Mouse (Mus musculus) WW6 (cell line): Measurements from ENCODE around the gene Sfxn3.

Experiments used
- DNase-seq: peaks from one replicate; pipeline ENCODE4 v3.0.0-alpha.2; 2013; ENCODE audit warnings: low read depth, low spot score

Gene Sfxn3

DNA sequence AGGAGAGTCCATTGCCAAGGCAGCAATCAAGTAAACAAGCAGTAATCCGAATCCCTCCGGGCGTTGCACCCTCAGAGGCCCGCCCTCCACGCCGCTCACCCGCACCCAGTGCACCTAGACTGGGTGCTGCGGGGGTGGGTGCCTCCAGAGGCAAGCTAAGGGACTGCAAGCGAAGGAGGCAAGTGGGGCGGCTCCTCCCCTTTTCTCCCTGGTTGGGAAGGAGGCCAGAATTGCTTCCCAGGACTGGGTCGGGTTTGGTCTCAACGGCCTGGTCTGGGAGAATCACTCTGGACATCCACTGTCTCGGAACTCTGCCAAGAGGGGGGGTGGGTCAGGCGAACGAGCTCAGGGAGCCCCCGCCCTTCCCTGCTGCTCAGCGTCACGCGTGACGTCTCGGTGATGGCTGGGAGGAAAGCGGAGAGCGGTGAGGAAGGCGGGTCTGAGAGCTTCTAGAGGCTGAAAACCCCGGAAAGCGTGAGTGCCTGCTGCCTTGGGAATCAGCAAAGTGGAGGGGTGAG is at the start of gene Sfxn3:
Gene Sfxn3 (plus strand): TSS at position 87 of the 518 bp plus-strand sequence.
- DNase-seq: no peak

DNA sequence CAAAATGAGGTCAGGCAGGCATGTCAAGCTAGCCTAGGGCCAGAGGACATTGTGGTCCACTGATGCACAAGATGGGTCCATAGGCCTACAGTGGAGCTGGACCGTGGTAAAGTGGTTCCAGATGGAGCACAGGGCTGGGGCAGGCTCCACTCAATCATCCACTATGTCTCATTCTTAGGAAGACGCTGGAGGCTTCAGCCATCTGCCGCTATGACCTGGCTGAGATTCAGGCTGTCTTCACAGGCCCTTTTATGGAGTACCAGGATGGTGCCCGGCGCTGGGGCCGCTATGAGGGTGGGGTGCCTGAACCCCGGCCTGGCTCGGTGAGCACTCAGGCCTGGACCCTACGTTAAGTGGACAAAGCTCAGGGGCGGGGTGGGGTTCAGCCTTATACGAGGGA is 49.5 kb upstream of the Sfxn3 start:
- DNase-seq: no peak

DNA sequence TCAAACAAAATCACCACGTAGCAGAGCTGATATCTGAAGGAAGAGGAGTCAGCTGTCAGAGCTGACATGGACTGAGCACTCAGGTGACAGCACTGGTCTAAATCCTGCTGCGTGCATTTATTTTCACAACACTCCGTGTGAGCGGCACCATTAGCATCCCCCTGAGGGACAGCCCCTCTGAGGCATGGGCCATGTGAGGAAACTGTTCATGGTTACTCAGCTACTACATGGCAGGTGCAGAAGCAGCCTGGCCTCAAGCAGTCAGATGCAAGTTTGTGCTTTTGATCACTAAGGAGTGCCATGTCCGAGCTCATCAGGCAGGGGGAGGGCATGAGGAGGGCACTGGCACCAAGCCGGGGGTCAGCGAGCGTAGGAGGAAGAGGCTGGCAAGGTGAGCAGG is 47.7 kb upstream of the Sfxn3 start:
- no peak for DNase-seq

DNA sequence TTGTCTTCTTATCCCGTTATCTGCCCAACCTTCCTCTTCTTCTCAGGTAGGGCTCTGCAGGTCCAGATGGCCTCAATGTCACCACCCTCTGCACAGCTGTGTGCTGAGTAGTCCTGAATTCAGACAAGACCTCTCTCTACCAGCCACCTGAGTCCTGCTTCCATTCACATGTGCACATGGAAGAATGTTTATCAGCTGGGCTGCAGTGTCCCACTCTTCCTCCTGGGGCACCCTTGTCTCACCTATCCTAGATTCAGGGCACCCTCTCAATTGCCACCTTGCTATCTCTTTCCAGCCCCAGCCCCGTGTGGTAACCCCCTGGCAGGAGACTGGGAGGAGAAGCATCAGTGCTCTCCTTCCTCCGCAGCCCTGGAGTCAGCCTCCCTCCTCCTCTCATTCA is 45.0 kb upstream of the Sfxn3 start:
- no peak for DNase-seq

DNA sequence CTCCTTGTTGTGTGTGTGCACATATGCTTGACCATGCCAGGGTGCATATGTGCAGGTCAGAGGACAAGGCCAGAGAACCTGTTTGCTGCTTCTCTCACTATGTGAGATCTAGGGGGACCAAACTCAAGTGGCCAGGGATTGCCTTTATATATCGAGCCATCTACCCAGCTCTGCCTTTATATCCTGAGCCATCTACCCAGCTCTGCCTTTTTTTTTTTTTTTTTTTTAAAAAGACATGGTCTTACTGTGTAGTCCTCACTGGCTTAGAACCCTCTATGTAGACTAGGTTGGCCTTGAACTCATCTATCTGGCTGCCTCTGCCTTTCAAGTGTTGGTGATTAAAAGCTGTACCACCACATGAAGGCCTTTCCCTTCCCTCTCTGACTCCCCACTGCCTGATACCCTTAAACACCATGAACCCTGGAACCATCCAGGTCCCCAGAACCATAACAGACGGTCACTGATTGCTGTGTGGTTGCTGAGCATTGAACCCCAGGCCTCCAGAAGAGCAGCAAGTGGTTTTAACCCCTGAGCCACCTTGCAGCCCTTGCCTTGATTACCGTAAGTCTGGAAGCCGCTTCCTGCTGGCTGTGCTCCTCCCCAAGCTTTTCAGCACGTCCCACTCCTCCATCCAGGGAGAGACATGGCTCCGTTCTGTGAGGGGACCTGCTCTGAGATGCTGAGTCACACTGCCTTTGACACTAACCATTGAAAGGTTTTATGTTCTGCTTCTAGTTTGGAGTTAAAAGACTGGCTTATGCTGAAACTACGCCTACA is 43.4 kb upstream of the Sfxn3 start:
- DNase-seq: no peak

DNA sequence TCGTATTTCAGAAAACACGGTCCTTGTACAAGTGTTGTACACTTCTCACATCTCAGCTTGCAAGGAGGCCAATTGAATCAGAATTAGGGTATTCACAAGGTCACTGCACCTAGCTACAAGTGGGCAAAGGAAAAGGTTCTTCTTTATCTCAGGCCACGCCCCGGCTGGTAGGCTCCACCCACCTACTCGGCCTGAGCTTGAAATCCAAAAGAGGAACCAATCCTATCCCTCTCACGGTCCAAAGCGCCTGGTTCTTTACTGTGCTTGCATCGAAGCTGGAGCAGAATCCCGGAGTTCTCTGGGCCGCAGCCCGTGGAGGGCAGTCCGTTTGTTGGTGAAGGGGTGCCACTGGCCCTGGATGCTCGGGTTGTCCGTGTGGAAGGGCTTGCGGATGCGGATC is 41.9 kb upstream of the Sfxn3 start, which contains the start of gene Twnk:
Gene Twnk (plus strand): TSS at position 220 of the 400 bp plus-strand sequence.
- no peak for DNase-seq

DNA sequence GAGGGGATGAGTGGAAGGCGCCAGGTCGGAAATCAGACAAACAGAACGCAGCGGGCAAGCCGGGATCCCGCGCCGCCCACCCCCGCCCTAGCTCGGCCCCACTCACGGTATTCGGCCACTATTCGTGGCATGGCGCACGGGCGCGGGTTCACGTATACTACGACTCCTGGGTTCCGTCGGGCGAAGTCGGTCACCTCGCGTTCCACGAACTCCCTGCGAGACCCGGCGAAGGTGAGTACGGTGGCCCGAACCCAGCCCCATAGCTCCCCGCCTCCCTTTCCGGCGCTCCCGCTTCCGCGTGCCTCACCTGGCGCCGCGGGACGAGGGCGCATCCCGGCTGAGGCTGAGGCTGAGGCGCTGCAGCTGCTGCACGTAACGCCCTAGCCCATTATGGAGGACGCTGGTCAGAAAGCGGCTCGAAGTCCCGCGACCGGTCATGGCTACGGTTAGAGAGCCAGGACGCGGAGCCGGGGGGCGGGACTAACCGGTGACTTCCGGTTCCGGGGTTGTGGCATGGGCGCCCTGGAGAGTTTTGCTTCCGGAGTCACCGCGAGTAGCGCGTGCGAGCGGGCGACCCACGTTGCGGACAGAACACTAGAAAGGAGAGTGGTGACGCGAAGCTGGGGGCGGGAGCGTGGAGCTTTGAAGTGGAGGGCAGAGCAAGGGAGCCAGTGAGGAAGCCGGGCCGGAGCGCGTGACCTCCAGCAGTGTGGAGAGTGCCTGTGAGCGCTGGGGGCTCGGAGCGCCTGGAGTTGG is 41.2 kb upstream of the Sfxn3 start, which contains the start of gene Mrpl43:
Gene Mrpl43 (minus strand): TSS at position 486 of the 756 bp plus-strand sequence.
- DNase-seq: peak; percentile 80

DNA sequence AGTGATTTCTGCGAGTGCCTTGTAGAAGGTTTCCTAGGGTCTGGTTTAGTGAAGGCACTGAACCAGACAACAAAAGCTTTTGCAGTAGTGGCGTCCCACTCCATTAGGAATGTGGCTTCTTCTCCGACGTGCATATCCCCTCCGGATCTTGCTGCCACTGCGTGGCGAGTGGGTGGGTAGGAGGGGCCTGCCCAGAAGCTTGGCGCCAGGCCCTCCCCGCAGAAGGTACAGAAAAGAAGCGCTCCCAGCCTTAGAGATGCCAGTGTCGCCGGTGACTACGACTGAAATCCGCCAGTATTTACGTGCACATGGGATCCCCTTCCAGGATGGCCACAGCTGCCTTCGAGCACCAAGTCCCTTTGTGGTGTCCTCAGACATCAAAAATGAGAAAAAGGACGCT is 40.3 kb upstream of the Sfxn3 start:
- no peak for DNase-seq

DNA sequence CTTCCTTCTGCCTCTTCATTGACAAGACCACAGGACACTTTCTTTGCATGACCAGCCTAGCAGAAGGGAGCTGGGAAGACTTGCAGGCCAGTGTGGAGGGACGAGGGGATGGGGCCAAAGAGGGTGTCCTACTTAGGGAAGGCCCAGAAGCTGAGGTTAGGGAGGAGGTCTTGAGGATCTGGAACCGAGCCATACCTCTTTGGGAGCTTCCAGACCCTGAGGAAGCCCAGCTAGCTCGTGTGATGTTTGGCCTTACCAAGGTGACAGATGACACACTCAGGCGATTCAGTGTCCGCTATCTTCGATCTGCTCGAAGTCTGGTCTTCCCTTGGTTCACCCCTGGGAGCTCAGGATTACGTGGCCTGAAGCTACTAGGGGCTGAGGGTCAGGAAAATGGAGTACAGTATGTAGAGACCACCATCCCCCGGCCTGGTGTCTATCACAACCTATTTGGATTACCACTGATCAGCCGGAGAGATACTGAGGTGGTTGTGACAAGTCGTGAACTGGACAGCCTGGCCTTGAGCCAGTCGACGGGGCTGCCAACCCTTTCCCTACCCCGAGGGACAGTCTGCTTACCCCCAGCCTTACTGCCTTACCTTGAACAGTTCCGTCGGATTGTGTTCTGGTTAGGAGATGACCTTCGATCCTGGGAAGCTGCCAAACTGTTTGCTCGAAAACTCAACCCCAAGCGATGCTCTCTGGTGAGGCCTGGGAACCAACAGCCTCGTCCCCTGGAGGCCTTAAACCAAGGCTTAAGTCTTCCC is 39.7 kb upstream of the Sfxn3 start:
- no peak for DNase-seq

DNA sequence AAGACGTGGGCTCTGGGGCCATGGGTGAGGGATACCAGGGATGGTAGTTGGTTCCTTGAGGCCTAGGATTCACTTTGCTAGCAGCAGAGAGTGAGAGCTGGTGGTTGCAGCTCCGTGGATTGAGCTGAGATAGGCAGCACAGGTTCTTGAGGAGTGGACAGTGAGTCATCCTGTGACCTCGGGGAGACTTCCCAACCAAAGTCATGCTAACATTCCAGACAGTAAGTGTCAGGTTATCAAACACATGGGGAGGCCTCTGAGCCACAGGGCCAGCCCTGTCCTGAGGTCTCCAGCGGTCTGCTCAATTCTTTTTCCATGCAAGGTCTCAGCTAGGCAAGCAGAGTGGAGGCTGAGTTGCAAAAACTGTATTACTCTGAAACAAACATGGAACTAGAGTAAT is 36.7 kb upstream of the Sfxn3 start:
- no peak for DNase-seq

DNA sequence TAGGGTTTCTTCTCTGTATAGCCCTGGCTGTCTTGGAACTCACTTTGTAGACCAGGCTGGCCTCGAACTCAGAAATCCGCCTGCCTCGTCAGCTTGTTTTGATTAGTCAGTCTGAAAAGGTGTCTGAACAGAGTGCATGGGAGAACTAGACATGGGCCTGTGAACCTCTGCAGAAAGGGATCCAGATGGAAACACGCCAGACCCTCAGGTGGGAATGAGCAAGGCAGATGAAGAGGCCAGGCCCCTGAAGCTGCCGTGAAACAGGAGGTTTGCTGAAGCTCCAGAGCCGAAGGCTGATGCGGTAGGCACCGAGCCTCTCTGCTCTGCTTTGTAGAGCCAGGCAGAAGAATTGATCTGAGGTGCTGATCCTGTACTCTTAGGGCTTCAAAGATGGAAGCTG is 35.1 kb upstream of the Sfxn3 start:
- no peak for DNase-seq

DNA sequence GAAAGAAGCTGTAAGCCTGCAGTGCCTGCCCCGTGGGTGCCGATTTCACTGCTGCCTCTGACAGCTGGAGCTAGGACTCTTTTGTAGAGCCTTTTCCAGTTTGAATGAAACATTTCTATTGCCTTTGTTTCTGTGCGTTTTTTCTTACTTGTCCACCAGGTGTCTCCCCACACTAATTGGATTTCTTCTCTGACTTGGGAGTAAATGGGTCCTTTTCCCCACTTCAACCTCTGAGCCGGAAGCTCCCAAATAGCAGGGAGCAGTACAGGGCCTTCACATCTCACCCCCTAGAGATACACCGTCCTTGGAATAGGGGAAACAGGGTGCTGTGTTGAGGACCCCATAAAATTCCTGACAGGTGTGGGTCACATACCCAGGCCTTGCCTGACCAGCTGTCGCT is 34.7 kb upstream of the Sfxn3 start:
- DNase-seq: no peak

DNA sequence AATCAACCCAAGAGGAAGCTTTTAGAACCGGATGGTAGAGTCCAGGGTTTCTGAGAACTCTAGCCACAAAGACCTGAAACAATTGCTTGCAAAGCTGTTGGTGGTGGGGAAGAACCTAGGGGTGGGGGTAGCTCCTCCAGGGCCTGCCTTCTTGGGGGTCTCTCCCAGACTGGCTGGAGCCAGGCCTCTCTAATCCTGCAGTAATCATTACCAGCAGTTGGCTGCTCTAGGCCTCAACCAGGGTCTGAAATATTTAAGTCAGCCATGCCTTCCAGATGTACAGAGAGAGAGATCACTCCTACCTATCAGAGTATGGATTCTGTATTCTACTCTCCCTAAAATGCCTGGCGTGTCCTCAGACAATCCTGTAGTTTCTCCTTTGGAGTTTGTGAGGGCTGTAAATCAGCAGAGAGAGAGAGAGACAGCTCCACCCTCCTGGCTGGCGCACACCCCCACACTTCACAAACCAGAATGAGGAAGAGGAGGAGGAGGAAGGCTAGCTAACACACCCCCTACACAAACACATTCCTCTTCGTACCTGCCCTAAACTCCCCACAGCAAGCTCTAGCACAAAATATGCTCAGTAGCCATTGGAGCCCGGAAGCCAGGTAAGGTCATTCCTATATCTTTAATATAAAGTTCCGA is 33.6 kb upstream of the Sfxn3 start:
- DNase-seq: no peak

DNA sequence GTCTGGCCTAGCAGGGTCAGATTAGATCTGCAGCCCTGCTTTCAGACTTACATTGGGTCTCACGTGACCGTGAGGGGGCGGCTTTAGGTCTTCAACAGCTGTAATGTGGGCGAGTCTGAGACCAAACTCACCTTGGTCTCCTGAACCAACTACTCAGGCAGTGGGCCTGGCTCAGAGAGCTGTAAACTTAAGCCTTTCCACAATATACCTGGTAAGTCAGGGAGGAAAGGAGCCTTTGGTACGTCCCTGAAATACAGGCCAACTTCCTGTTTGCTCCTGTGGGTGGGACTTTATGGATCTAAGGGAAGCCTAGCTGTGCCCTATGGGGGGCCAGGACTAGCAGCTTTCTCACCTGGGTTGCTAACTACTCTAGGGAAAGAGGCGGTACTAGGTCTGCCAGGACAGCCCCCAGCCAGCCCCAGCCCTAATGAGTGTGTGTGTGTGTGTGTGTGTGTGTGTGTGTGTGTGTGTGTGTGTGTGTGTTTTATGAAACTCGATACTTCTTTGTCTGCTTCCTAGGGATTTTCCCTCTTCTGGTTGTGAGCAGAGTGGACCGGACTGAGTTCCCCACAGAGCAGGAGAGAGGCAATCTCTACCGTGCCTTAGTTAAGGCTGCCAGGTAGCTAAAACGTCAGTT is 32.9 kb upstream of the Sfxn3 start, which contains the start of gene Lzts2:
Gene Lzts2 (plus strand): TSS at position 80 of the 637 bp plus-strand sequence.
- no peak for DNase-seq

DNA sequence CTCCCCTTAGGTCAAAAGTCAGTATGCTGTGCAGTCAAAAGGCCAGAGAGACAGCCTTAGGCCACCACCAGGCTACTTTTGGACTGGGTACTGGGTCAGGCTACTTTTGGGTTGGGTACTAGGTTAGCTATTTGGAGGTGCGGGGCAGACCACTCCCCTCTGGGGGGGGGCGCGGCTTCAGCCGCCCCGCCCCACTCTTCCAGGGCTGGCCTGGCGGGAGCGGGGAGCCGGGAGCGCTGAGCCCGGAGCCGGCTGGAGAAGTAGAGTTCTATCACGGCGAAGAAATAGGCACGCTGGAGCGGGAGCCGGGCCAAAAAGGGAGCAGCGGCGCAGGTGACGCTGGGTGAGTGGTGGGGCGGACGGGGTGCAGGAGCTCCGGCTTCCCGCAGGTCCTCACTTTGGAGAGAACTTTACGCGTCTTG is 32.3 kb upstream of the Sfxn3 start:
- DNase-seq: no peak

DNA sequence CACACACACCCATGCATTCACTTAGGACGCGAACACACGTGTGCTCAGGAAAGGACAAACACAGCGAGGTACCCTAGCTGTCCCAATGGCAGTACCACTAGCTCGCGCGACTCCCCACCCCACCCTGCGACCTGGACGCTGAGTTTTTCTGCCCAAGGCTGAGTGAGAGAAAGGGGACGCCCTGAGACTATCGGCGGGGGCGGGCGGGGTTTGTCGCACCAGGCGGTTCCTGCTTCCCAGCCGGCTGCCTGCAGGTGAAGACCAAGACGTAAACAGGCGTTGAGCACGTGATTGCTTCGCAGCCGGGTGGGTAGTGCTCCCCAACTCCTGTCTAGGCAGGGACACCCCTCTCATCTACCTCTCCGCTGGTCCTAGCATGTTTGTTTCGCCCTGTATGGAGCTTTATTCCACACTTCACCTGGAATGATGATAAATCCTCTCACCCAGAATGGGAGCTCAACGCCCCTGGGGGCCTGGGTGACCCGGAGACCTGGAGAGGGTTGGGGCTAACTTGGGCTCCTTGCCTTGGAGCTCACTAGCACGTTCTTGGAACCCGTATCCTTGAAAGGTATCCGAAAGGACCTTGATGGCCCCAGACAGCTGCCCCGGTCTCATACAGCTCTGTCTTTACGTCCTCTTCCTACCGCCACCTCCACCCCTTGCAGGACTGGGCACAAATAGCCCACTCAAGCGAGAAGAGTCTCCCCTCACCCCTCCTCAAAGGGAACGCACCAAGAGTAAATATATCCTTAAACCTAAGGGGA is 31.6 kb upstream of the Sfxn3 start:
- no peak for DNase-seq

DNA sequence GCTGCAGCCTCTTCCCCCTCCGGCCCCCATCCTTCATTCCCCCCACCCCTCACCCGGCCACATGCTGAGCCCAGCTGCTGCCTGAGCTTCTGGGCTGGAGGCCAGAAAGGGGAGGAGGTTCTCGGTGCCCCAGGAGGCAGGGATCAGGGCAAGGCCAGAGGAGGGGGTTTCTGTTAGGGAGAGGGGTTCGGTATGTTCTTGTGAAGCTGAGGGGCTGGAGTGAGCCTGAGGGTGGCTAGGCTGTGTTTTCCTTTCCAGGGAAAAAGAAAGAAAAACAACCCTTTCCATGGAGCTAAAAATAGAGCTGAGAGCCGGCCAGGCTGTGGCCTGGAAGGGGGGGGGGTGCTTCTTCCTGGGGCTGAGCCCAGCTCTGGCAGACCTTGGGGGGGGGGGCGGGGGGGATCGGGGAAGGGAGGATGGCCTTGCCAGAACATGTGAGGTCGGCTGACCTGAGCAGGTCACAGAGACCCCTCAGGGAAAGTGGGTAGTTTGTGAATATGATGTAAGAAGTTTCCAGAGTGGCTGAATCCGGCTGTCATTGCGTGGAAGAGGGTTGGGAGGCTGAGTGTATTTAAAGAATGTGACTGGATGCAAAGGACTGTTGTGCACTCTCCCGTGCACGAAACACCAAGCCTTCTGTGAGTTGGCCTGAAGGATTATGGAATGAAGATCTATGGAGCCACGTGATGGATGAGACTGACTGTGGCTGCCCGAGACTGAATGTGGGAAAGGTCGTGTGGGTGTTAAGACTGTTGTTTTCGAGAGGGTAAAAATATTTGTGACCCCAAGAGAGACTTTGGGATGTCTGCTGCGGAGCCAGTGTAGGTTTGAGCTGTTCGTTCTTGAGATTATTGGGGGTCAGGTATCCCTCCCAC is 30.7 kb upstream of the Sfxn3 start:
- DNase-seq: no peak

DNA sequence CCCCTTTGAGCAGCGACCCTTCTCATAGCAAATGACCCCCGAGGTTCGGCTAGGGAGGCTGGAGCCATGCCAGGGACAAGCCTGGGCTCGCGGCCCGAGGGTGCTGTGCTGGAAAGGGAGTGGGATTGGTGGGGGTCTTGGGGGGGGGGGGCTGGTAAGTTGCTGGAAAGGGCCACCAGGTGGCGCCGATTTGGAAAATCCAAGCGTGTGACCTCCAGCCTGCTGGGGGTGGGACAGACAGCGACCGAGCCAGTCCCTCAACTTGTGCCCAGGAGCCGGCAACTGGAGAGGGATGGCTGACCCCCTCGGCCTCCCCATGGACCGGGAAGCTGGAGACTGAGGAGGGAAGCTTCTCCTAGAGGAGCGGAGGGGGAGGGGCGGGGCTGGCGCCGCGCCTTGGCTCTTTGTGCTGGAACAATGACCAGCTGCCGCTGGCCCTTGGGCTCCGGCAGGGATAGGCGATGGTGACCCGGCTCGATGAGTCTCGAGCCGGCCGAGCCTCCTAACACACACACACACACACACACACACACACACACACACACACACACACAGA is 30.0 kb upstream of the Sfxn3 start:
- no peak for DNase-seq

DNA sequence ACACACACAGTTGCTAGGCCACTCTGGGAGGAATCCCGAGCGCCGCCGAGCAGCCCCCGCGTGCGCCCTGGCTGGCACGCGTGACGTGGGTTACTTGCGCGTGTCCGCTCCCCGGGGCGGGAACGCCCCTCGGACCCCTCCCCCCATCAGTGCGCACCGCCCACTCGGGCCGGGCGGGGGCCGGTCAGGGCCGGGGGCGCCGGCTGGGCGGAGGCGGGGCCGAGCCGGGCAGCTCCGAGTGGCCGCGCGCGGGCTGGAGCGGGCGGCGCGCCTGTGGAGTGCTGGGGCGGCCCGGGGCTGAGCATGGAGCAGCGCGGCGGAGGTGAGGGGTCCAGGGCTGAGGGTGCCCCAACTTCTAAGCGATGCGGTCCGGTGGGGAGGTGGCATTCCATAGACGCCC is 29.4 kb upstream of the Sfxn3 start:
- no peak for DNase-seq
